Mouse (Mus musculus): ENCODE measurements around the gene Vmn1r135. TPM values are rescaled to one million over a fixed set of nuclear protein-coding genes. Genes with fewer than 3 reads are reported as not detected.

Vmn1r135 gene
- 0.35 TPM for polyA plus RNA-seq (2017; shearing (Covaris generic))

GRCm38 (mm10) chr7:21832051-21832450, at the start of gene Vmn1r135:
Gene Vmn1r135, plus strand, starts transcription at chr7:21832351.

GRCm38 (mm10) chr7:21796628-21797027, 35.5 kb upstream of the Vmn1r135 start, which contains the start of gene Gm4177:
Gene Gm4177, minus strand, starts transcription at chr7:21796728.

GRCm38 (mm10) chr7:21844167-21844566, 12.0 kb downstream of the Vmn1r135 start, which contains the start of gene Gm5725:
Gene Gm5725, minus strand, starts transcription at chr7:21844267.

Other genes with a start within 250 kb of the Vmn1r135 start
- not detected for gene Vmn1r132, start 218.3 kb upstream of the Vmn1r135 start, polyA plus RNA-seq (2017; shearing (Covaris generic))
- gene Gm4175, start 70.9 kb upstream of the Vmn1r135 start, polyA plus RNA-seq (2017; shearing (Covaris generic)), result not detected
- gene Gm4177, start 35.6 kb upstream of the Vmn1r135 start, polyA plus RNA-seq (2017; shearing (Covaris generic)), result not detected
- gene Gm5725, start 11.9 kb downstream of the Vmn1r135 start, polyA plus RNA-seq (2017; shearing (Covaris generic)), result not detected
- gene Gm5891, start 88.9 kb downstream of the Vmn1r135 start, polyA plus RNA-seq (2017; shearing (Covaris generic)), result 0.10 TPM
- not detected for gene Vmn1r137, start 162.2 kb downstream of the Vmn1r135 start, polyA plus RNA-seq (2017; shearing (Covaris generic))
- not detected for gene Vmn1r138, start 196.5 kb downstream of the Vmn1r135 start, polyA plus RNA-seq (2017; shearing (Covaris generic))
- not detected for gene Gm6176, start 224.0 kb downstream of the Vmn1r135 start, polyA plus RNA-seq (2017; shearing (Covaris generic))
- gene Vmn1r139, start 236.7 kb downstream of the Vmn1r135 start, polyA plus RNA-seq (2017; shearing (Covaris generic)), result not detected